Mouse (Mus musculus) liver, adult 2 months (tissue): ENCODE data around the gene Il13. TPM values are rescaled to one million over a fixed set of nuclear protein-coding genes. Genes with fewer than 3 reads are reported as not detected.
A peak's percentile ranks its signal among the peaks of the same experiment; 100 is the strongest.

ENCODE experiments used
- DNase-seq: peaks from one replicate; pipeline ENCODE4 v3.0.0-alpha.2; 2011; ENCODE audit warnings: low read depth, low spot score; ENCODE audit errors: extremely low read depth
- H3K27ac ChIP-seq: fragments of 200-500 bp; replicated peaks from 2 replicates; pipeline ENCODE4 v1.5.1; 2012; ENCODE audit warnings: low read depth, mild to moderate bottlenecking, control low read depth, inconsistent platforms, low read length; ENCODE audit not compliant: insufficient read depth
- H3K27me3 ChIP-seq: fragments of 200-500 bp; 2 replicates; pipeline ENCODE4 v1.6.1; 2012; ENCODE audit warnings: mild to moderate bottlenecking, moderate library complexity, low read length, inconsistent platforms; ENCODE audit not compliant: control insufficient read depth, insufficient read depth
- H3K36me3 ChIP-seq: fragments of 200-500 bp; 2 replicates; pipeline ENCODE4 v1.6.1; 2012; ENCODE audit warnings: low read length, inconsistent platforms; ENCODE audit not compliant: control insufficient read depth, insufficient read depth
- H3K4me1 ChIP-seq: fragments of 200-500 bp; 2 replicates; pipeline ENCODE4 v1.6.1; 2011; ENCODE audit warnings: low read length; ENCODE audit not compliant: control insufficient read depth, insufficient read depth
- H3K4me3 ChIP-seq: fragments of 200-500 bp; 2 replicates; pipeline ENCODE4 v1.5.1; 2011; ENCODE audit warnings: low read depth, mild to moderate bottlenecking, control low read depth, low read length, moderate library complexity; ENCODE audit not compliant: insufficient read depth
- H3K79me2 ChIP-seq: fragments of 200-500 bp; 2 replicates; pipeline ENCODE4 v1.6.1; 2012; ENCODE audit warnings: inconsistent platforms, mild to moderate bottlenecking, low read length, moderate library complexity; ENCODE audit not compliant: control insufficient read depth, insufficient read depth
- H3K9ac ChIP-seq: fragments of 200-500 bp; 2 replicates; pipeline ENCODE4 v1.6.1; 2012; ENCODE audit warnings: low read depth, mild to moderate bottlenecking, control low read depth, inconsistent platforms, low read length
- CTCF ChIP-seq: fragments of 200-500 bp; IDR thresholded peaks from 2 replicates; pipeline ENCODE4 v1.5.1; 2011; ENCODE audit warnings: low read depth, low read length, control low read depth
- POLR2A ChIP-seq: fragments of 200-500 bp; IDR thresholded peaks from 2 replicates; pipeline ENCODE4 v1.6.1; 2011; ENCODE audit warnings: low read length, control low read depth; ENCODE audit not compliant: insufficient read depth; ENCODE audit errors: extremely low read depth
- WGBS: fragments of 180-500 bp; shearing (Covaris S2); methylation state at CpG from one replicate; pipeline ENCODE4 v1.1.7; 2018; 5-methylcytosine and 5-hydroxymethylcytosine counted together
- polyA plus RNA-seq: library from polyadenylated mRNA; depleted of rRNA; stranded (reverse); fragments of >200 nt; gene quantifications from 2 replicates; pipeline ENCODE4 v1.2.3, GENCODE M21; 2012
- total RNA-seq: library from RNA; depleted of rRNA; stranded (reverse); fragments of >200 nt; gene quantifications from 2 replicates; pipeline ENCODE4 v1.2.3, GENCODE M21; 2014

Gene Il13
- total and polyA plus RNA-seq, 2 experiments: not detected

DNA sequence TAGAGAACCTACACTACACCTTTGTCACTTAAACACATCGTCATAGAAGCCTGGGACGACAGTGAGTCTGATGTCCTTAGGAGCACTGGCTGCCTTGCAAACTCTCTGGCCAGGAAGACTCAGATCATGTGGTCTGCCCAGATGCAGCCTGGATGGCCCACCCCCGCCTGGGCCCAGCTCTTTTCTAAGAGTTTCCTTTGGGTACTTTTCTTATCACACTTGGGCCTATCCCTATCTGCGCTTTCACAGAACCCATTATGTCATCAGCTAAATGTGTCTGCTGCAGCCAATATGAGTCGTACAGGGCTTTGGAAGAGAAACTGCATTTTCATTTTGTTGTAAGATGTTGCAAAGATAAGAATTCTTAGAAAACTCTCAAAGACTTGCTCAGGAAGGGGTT is 20.5 kb upstream of the Il13 start:
- no peak overlapping the region for H3K27ac ChIP-seq
- DNase-seq: no peak
- H3K79me2 ChIP-seq: no peaks in the 10 kb centered on the region
- 77% methylated on average over 5 of the region's 5 CpGs for WGBS
- no peak overlapping the region for H3K9ac ChIP-seq
- no peak overlapping the region for H3K4me3 ChIP-seq
- no peaks in the 10 kb centered on the region for H3K4me1 ChIP-seq
- no peaks in the 10 kb centered on the region for H3K27me3 ChIP-seq
- peaks cover 12% of the 10 kb centered on the region; the same call in 1 of the 2 replicates for H3K36me3 ChIP-seq
- TF ChIP-seq CTCF (no peak), POLR2A (no peak)

DNA sequence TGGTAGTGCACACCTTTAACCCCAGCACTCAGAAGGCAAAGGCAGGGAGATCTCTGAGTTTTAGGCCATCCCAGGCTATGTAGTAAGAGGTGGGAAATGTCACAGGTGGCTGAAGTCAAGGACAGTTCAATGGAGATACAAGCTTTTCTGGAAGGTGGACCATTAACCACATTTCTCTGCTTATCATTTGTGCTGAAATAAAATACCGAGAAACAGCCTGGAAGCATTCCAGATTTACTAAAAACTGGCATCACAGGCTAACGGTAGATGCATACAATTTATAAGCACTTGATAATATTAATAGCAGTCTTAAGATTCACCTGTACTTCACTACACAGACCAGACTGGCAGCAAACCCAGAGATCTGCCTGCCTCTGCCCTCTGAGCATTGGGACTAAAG is 17.9 kb upstream of the Il13 start:
- TF ChIP-seq CTCF: no peak
- no peak for TF ChIP-seq POLR2A
- no peaks in the 10 kb centered on the region for H3K79me2 ChIP-seq
- H3K4me1 ChIP-seq: no peaks in the 10 kb centered on the region
- no peak for DNase-seq
- no peak overlapping the region for H3K9ac ChIP-seq
- no peak overlapping the region for H3K4me3 ChIP-seq
- no peaks in the 10 kb centered on the region for H3K27me3 ChIP-seq
- WGBS: 83% methylated on average over 2 of the region's 2 CpGs
- H3K36me3 ChIP-seq: peaks cover 15% of the 10 kb centered on the region; the same call in 1 of the 2 replicates
- no peak overlapping the region for H3K27ac ChIP-seq

- Histone ChIP-seq H3K27me3 (no peaks in the 10 kb centered on the region), H3K4me3 (no peak overlapping the region), H3K79me2 (no peaks in the 10 kb centered on the region), H3K4me1 (no peaks in the 10 kb centered on the region), H3K27ac (no peak overlapping the region), H3K9ac (no peak overlapping the region), H3K36me3 (peaks cover 15% of the 10 kb centered on the region; the same call in 1 of the 2 replicates)
- 91% methylated on average over 4 of the region's 4 CpGs for WGBS
- DNase-seq: no peak
- TF ChIP-seq CTCF (no peak), POLR2A (no peak)
Observed at GRCm38 (mm10) chr11:53651441-53651840, 16.9 kb upstream of the Il13 start.

DNA sequence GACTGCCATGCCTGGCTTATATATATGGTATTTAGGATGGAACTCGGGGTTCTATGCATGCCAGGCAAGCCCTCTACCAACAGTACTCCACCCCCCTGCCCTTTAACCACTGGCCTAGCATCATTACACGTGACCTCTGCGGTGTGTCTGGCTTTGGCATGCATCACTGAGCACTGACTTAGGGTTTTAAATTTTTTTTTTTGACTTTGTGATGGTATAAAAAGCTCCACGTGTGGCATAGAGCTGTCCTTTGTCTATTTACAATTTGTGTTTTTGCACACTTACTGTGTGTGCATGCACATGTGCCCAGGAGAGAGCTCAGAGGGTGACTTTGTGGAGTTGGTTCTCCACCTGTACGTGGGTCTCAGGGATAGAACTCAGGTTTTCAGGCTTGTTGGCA is 9.5 kb upstream of the Il13 start:
- no peak for DNase-seq
- 79% methylated on average over 5 of the region's 5 CpGs for WGBS
- Histone ChIP-seq H3K27ac (no peak overlapping the region), H3K4me3 (no peak overlapping the region), H3K79me2 (no peaks in the 10 kb centered on the region), H3K9ac (no peak overlapping the region), H3K4me1 (no peaks in the 10 kb centered on the region), H3K27me3 (no peaks in the 10 kb centered on the region; the same call in 1 of the 2 replicates), H3K36me3 (no peaks in the 10 kb centered on the region)
- TF ChIP-seq POLR2A (no peak), CTCF (no peak)

DNA sequence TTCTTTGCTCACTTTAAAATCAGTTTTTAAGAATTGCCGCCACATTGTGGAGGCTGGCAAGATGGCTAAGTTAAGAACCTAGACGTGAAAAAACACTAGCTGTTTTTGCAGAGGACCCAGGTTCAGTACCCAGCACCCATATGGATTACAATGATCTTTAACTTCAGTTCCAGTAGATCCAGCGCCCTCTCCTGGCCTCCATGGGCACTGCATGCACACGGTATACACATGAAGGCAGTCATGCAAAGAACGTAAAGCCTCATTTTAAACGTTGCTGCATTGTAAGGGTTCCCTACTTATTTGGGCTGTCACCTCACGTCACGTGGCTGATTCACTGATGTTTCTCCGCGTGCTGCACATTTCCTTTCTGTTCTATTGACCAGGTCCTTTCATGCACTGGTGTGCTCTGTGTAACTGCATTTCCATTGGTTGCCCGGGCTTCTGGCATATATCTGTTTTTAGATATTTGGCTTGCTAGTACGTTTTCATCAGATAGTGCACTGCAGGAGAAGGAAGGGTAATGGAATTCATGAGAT is 8.3 kb upstream of the Il13 start:
- Histone ChIP-seq H3K27me3 (no peaks in the 10 kb centered on the region; the same call in 1 of the 2 replicates), H3K79me2 (no peaks in the 10 kb centered on the region), H3K4me1 (no peaks in the 10 kb centered on the region), H3K4me3 (no peak overlapping the region), H3K27ac (no peak overlapping the region), H3K9ac (no peak overlapping the region), H3K36me3 (no peaks in the 10 kb centered on the region)
- peak; percentile 30; the same call in 1 of the 2 replicates for TF ChIP-seq CTCF
- no peak for TF ChIP-seq POLR2A
- no peak for DNase-seq
- 77% methylated on average over 12 of the region's 12 CpGs for WGBS

GRCm38 (mm10) chr11:53637803-53638260 is 3.3 kb upstream of the Il13 start:
- no peak overlapping the region for H3K9ac ChIP-seq
- no peak overlapping the region for H3K4me3 ChIP-seq
- 80% methylated on average over 10 of the region's 10 CpGs for WGBS
- no peaks in the 10 kb centered on the region for H3K79me2 ChIP-seq
- no peaks in the 10 kb centered on the region for H3K36me3 ChIP-seq
- TF ChIP-seq CTCF: no peak
- no peak for TF ChIP-seq POLR2A
- H3K27me3 ChIP-seq: peaks cover 10% of the 10 kb centered on the region
- no peaks in the 10 kb centered on the region for H3K4me1 ChIP-seq
- no peak for DNase-seq
- H3K27ac ChIP-seq: no peak overlapping the region
